Mouse (Mus musculus): ENCODE data around the gene Fam24a. TPM values are rescaled to one million over a fixed set of nuclear protein-coding genes. Genes with fewer than 3 reads are reported as not detected.

The Fam24a gene
- polyA plus RNA-seq, 1 experiment from 2014 or later = not detected

GRCm38 (mm10) chr7:131370648-131371469 lies 37.2 kb downstream of the Fam24a start, which contains the start of gene Pstk:
Gene Pstk (plus strand): TSS chr7:131371141.
- Histone ChIP-seq H3K4me3 (ENCODE audit: low read depth, low read length) (peak within 1 kb of the TSS; percentile 73), H3K36me3 (ENCODE audit: control insufficient read depth, insufficient read depth, low read length) (no peaks in the 10 kb centered on the region; the same call in 1 of the 2 replicates), H3K27ac (ENCODE audit: low read depth, low read length) (peak within 1 kb of the TSS; percentile 68), H3K4me1 (replicated peaks; ENCODE audit: control insufficient read depth, insufficient read depth, low read length) (no peaks in the 10 kb centered on the region), H3K9me3 (ENCODE audit: control insufficient read depth, low read length) (no peaks in the 10 kb centered on the region), H3K4me2 (ENCODE audit: low read depth, low read length, severe bottlenecking) (peak within 1 kb of the TSS; percentile 82), H3K27me3 (ENCODE audit: control insufficient read depth, insufficient read depth, low read length) (no peaks in the 10 kb centered on the region), H3K9ac (ENCODE audit: low read length) (peak within 1 kb of the TSS; percentile 96)
- peak; percentile 94 for DNase-seq (ENCODE audit: low spot score)
- 5% methylated on average over 47 of the region's 47 CpGs for WGBS
- ATAC-seq (replicated peaks; ENCODE audit: low FRiP score) = peak; percentile 95

GRCm38 (mm10) chr7:131371470-131371860 lies 37.8 kb downstream of the Fam24a start:
- H3K4me3 ChIP-seq (ENCODE audit: low read depth, low read length) = peak overlapping the region; percentile 73
- peak; percentile 48; the same call in 1 of the 2 replicates for ATAC-seq (replicated peaks; ENCODE audit: low FRiP score)

GRCm38 (mm10) chr7:131371880-131372651 lies 38.4 kb downstream of the Fam24a start:
- ATAC-seq (replicated peaks; ENCODE audit: low FRiP score) (no peak), DNase-seq (ENCODE audit: low spot score) (no peak)
- Histone ChIP-seq H3K4me3 (ENCODE audit: low read depth, low read length) (peak overlapping the region; percentile 73; the same call in 1 of the 2 replicates), H3K27me3 (ENCODE audit: control insufficient read depth, insufficient read depth, low read length) (no peaks in the 10 kb centered on the region), H3K36me3 (ENCODE audit: control insufficient read depth, insufficient read depth, low read length) (no peaks in the 10 kb centered on the region; the same call in 1 of the 2 replicates), H3K9ac (ENCODE audit: low read length) (peak overlapping the region; percentile 96; the same call in 1 of the 2 replicates), H3K4me1 (replicated peaks; ENCODE audit: control insufficient read depth, insufficient read depth, low read length) (no peaks in the 10 kb centered on the region), H3K9me3 (ENCODE audit: control insufficient read depth, low read length) (no peaks in the 10 kb centered on the region), H3K27ac (ENCODE audit: low read depth, low read length) (no peak overlapping the region), H3K4me2 (ENCODE audit: low read depth, low read length, severe bottlenecking) (peak overlapping the region; percentile 82; the same call in 1 of the 2 replicates)
- WGBS = 73% methylated on average over 9 of the region's 9 CpGs

More at GRCm38 (mm10) chr7:131371470-131371860, 37.8 kb downstream of the Fam24a start:
- Histone ChIP-seq H3K4me1 (replicated peaks; ENCODE audit: control insufficient read depth, insufficient read depth, low read length) (no peaks in the 10 kb centered on the region), H3K9me3 (ENCODE audit: control insufficient read depth, low read length) (no peaks in the 10 kb centered on the region), H3K36me3 (ENCODE audit: control insufficient read depth, insufficient read depth, low read length) (no peaks in the 10 kb centered on the region; the same call in 1 of the 2 replicates), H3K27ac (ENCODE audit: low read depth, low read length) (peak overlapping the region; percentile 68), H3K9ac (ENCODE audit: low read length) (peak overlapping the region; percentile 96), H3K27me3 (ENCODE audit: control insufficient read depth, insufficient read depth, low read length) (no peaks in the 10 kb centered on the region), H3K4me2 (ENCODE audit: low read depth, low read length, severe bottlenecking) (peak overlapping the region; percentile 82)
- DNase-seq (ENCODE audit: low spot score) = no peak
- WGBS = 6% methylated on average over 9 of the region's 9 CpGs

Other genes starting within 250 kb of the Fam24a start
- gene 4933402N03Rik, start 187.6 kb upstream of the Fam24a start, polyA plus RNA-seq (2014; fragmentation: Nextera tagmentation; extraction: Ambion mirVana) = not detected in 2 replicates
- not detected in 2 replicates for gene 5430419D17Rik, start 159.5 kb upstream of the Fam24a start, polyA plus RNA-seq (2014; fragmentation: Nextera tagmentation; extraction: Ambion mirVana)
- not detected in 2 replicates for gene Cuzd1, start 11.6 kb upstream of the Fam24a start, polyA plus RNA-seq (2014; fragmentation: Nextera tagmentation; extraction: Ambion mirVana)
- gene Fam24b, start 4.3 kb upstream of the Fam24a start, polyA plus RNA-seq (2014; fragmentation: Nextera tagmentation; extraction: Ambion mirVana) = not detected in 2 replicates
- gene 2310057M21Rik, start 28.9 kb downstream of the Fam24a start, polyA plus RNA-seq (2014; fragmentation: Nextera tagmentation; extraction: Ambion mirVana) = 18.5 and 21.3 TPM in 2 replicates
- 54.4 and 57.3 TPM in 2 replicates for gene Pstk, start 37.3 kb downstream of the Fam24a start, polyA plus RNA-seq (2014; fragmentation: Nextera tagmentation; extraction: Ambion mirVana)
- gene Ikzf5, start 76.7 kb downstream of the Fam24a start, polyA plus RNA-seq (2014; fragmentation: Nextera tagmentation; extraction: Ambion mirVana) = 24.3 and 24.7 TPM in 2 replicates
- gene Acadsb, start 76.7 kb downstream of the Fam24a start, polyA plus RNA-seq (2014; fragmentation: Nextera tagmentation; extraction: Ambion mirVana) = 74.1 and 74.6 TPM in 2 replicates
- 0.29 and 0.31 TPM in 2 replicates for gene Hmx3, start 209.0 kb downstream of the Fam24a start, polyA plus RNA-seq (2014; fragmentation: Nextera tagmentation; extraction: Ambion mirVana)
- 0.61 and 0.68 TPM in 2 replicates for gene Hmx2, start 214.9 kb downstream of the Fam24a start, polyA plus RNA-seq (2014; fragmentation: Nextera tagmentation; extraction: Ambion mirVana)
- 256 and 281 TPM in 2 replicates for gene Bub3, start 226.4 kb downstream of the Fam24a start, polyA plus RNA-seq (2014; fragmentation: Nextera tagmentation; extraction: Ambion mirVana)

All from forebrain, embryonic 11.5 days (tissue).